Mouse (Mus musculus): ENCODE data around the gene Foxm1.

DNA sequence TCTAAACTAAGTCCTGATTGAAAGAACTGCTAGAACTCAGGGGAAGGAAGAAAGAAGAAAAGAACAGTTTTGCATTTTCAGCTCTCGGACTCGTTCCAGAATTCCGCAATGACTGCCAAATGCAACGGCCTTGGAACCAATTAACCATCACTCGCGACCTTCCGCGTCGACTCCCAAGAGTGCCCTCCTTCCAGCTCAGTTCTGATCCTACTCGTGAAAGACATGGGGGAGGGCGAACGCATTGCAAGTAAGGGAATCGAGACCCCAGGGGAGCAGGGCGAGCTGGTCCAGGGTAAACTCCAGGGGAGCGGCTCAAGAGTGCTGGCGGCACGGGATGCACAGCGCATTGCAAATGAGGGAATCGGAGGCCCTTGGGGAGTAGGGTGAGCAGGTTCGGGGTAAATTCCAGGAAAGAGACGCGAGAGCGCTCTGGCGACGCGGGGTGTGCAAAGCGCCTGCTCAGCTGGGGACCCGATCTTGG is 7.5 kb upstream of the Foxm1 start:
- TF ChIP-seq POLR2A (IDR thresholded peaks at IDR 0.05; ENCODE audit: low read depth, low read length), result no peak
- TF ChIP-seq CTCF (IDR thresholded peaks at IDR 0.05; ENCODE audit: extremely low read depth, insufficient read depth, insufficient read length, insufficient replicate concordance), result no peak

All from spleen, adult 2 months (tissue).